Mouse (Mus musculus) small intestine, adult 2 months (tissue): ENCODE measurements around the gene Dot1l. TPM values are rescaled to one million over a fixed set of nuclear protein-coding genes. Genes with fewer than 3 reads are reported as not detected.
A peak's percentile ranks its signal among the peaks of the same experiment; 100 is the strongest.

Experiments used
- H3K27ac ChIP-seq: fragments of 200-500 bp; 2 replicates; pipeline ENCODE4 v1.5.1; 2012; ENCODE audit warnings: low read depth, low read length, control low read depth, inconsistent platforms; ENCODE audit not compliant: insufficient read depth
- H3K27me3 ChIP-seq: fragments of 200-500 bp; 2 replicates; pipeline ENCODE4 v1.6.1; 2012; ENCODE audit warnings: mild to moderate bottlenecking, moderate library complexity, low read length, inconsistent platforms; ENCODE audit not compliant: control insufficient read depth, insufficient read depth
- H3K36me3 ChIP-seq: fragments of 200-500 bp; 2 replicates; pipeline ENCODE4 v1.6.1; 2012; ENCODE audit warnings: mild to moderate bottlenecking, low read length, control low read depth, inconsistent platforms; ENCODE audit not compliant: control insufficient read depth, insufficient read depth
- H3K4me1 ChIP-seq: fragments of 200-500 bp; 2 replicates; pipeline ENCODE4 v1.6.1; 2012; ENCODE audit warnings: low read length, inconsistent platforms, mixed read lengths; ENCODE audit not compliant: control insufficient read depth, insufficient read depth, insufficient read length
- H3K4me3 ChIP-seq: fragments of 200-500 bp; 2 replicates; pipeline ENCODE4 v1.5.1; 2012; ENCODE audit warnings: low read depth, mild to moderate bottlenecking, control low read depth, inconsistent platforms, low read length, moderate library complexity
- CTCF ChIP-seq: fragments of 200-500 bp; IDR thresholded peaks from 2 replicates; pipeline ENCODE4 v1.5.1; 2012; ENCODE audit warnings: low read depth, mild to moderate bottlenecking, control low read depth, inconsistent platforms, low read length, moderate library complexity, mixed read lengths; ENCODE audit not compliant: insufficient replicate concordance, insufficient read length; ENCODE audit errors: extremely low read depth
- POLR2A ChIP-seq: fragments of 200-500 bp; IDR thresholded peaks from 2 replicates; pipeline ENCODE4 v1.6.1; 2012; ENCODE audit warnings: low read depth, mild to moderate bottlenecking, control low read depth, inconsistent platforms, low read length, moderate library complexity
- WGBS: fragments of 180-500 bp; shearing (Covaris S2); methylation state at CpG from one replicate; pipeline ENCODE4 v1.1.7; 2018; 5-methylcytosine and 5-hydroxymethylcytosine counted together
- polyA plus RNA-seq: library from polyadenylated mRNA; depleted of rRNA; stranded (reverse); fragments of >200 nt; gene quantifications from 2 replicates; pipeline ENCODE4 v1.2.3, GENCODE M21; 2012

Gene Dot1l
- polyA plus RNA-seq, 1 experiment = 83.7 TPM

GRCm38 (mm10) chr10:80799070-80799566 is 44.1 kb downstream of the Dot1l start:
- 1% methylated on average over 18 of the region's 18 CpGs for WGBS
- H3K27ac ChIP-seq = peak overlapping the region; percentile 66

GRCm38 (mm10) chr10:80802204-80802912 is 47.4 kb downstream of the Dot1l start:
- Histone ChIP-seq H3K36me3 (peaks cover 37% of the 10 kb centered on the region), H3K27ac (no peak overlapping the region)
- WGBS = 90% methylated on average over 10 of the region's 10 CpGs

More at GRCm38 (mm10) chr10:80799070-80799566, 44.1 kb downstream of the Dot1l start:
- H3K27me3 ChIP-seq = no peaks in the 10 kb centered on the region
- TF ChIP-seq POLR2A (no peak), CTCF (no peak)
- peaks cover 42% of the 10 kb centered on the region for H3K36me3 ChIP-seq
- peaks cover 7% of the 10 kb centered on the region for H3K4me1 ChIP-seq
- H3K4me3 ChIP-seq = peak overlapping the region; percentile 81

DNA sequence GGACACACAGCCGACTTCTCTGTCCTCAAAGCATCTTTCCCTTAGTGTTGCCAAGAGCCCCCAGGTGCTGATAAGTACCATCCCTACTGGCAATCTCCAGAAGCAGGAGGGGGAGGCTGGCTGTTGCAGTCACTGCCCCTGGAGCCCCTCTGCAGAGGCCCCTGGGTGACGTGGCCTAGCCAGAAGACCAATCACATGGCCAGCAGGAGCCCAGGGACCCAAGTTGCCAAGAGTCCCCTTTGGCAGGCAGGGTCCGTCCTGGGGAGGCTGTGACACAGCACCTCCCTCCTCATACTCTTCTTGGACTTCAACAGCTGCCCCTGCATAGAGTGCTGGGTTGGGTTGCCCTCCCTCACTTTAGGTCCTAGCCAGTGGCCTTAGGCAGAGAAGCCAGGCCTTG is 48.0 kb downstream of the Dot1l start:
- Histone ChIP-seq H3K4me1 (peaks cover 18% of the 10 kb centered on the region), H3K27me3 (no peaks in the 10 kb centered on the region; the same call in 1 of the 2 replicates), H3K36me3 (peaks cover 37% of the 10 kb centered on the region), H3K27ac (no peak overlapping the region), H3K4me3 (no peak overlapping the region)
- WGBS = 85% methylated on average over 3 of the region's 3 CpGs
- TF ChIP-seq POLR2A = peak; percentile 17; the same call in 1 of the 2 replicates
- TF ChIP-seq CTCF = no peak

More at GRCm38 (mm10) chr10:80802204-80802912, 47.4 kb downstream of the Dot1l start:
- H3K27me3 ChIP-seq = no peaks in the 10 kb centered on the region; the same call in 1 of the 2 replicates
- no peak overlapping the region for H3K4me3 ChIP-seq
- TF ChIP-seq POLR2A = no peak
- no peak for TF ChIP-seq CTCF
- H3K4me1 ChIP-seq = peaks cover 17% of the 10 kb centered on the region

DNA sequence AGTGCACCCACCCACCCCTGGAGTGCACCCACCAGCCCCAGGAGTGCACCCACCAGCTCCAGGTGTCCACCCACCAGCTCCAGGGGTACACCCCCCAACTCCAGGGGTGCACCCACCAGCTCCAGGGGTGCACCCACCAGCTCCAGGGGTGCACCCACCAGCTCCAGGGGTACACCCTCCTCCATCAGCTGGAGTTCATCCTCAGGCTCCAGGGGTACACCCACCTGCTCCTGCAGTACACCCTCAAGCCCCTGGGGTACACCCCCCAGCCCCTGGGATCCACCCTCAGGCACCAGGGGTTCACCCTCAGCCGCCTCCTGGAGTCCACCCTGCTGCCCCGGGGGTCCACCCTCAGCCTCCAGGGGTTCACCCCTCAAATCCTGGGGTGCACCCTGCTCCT is 49.3 kb downstream of the Dot1l start:
- H3K36me3 ChIP-seq = peaks cover 37% of the 10 kb centered on the region
- 87% methylated on average over 2 of the region's 2 CpGs for WGBS
- H3K4me3 ChIP-seq = no peak overlapping the region
- H3K4me1 ChIP-seq = peaks cover 19% of the 10 kb centered on the region
- no peak overlapping the region for H3K27ac ChIP-seq
- TF ChIP-seq CTCF (no peak), POLR2A (no peak)
- H3K27me3 ChIP-seq = peaks cover 9% of the 10 kb centered on the region

DNA sequence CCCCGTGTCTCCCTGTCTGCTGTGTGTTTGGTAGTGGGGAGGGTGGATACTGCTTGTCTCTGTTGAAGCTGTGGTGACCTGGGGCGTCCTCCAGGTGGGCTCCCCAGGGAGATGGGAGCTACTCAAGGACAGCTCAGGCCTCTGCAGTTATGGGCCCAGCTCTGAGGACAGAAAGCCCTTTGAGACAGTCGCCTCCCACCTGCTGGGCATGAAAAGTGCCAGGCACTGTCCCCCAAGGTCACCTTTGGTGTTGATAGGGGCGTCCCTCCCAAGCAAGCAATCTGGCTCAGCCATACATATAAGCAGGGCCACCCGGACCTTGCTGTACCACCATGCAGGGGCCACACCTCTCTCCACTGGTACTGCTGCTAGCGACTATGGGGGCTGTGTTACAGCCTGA is 49.9 kb downstream of the Dot1l start, which contains the start of gene Amh:
Gene Amh, plus strand, starts transcription at position 328 of the 400 bp plus-strand sequence.
- Histone ChIP-seq H3K27ac (no peak within 1 kb of the TSS), H3K36me3 (peaks cover 37% of the 10 kb centered on the region), H3K27me3 (peaks cover 11% of the 10 kb centered on the region), H3K4me1 (peaks cover 15% of the 10 kb centered on the region), H3K4me3 (no peak within 1 kb of the TSS)
- no peak for TF ChIP-seq POLR2A
- no peak for TF ChIP-seq CTCF
- WGBS = 71% methylated on average over 6 of the region's 6 CpGs

GRCm38 (mm10) chr10:80805322-80805721 is 50.3 kb downstream of the Dot1l start:
- peaks cover 37% of the 10 kb centered on the region for H3K36me3 ChIP-seq
- no peak overlapping the region for H3K4me3 ChIP-seq
- TF ChIP-seq CTCF (no peak), POLR2A (no peak)
- WGBS = 97% methylated on average over 5 of the region's 5 CpGs
- peaks cover 15% of the 10 kb centered on the region for H3K4me1 ChIP-seq
- H3K27me3 ChIP-seq = peaks cover 15% of the 10 kb centered on the region
- H3K27ac ChIP-seq = no peak overlapping the region

DNA sequence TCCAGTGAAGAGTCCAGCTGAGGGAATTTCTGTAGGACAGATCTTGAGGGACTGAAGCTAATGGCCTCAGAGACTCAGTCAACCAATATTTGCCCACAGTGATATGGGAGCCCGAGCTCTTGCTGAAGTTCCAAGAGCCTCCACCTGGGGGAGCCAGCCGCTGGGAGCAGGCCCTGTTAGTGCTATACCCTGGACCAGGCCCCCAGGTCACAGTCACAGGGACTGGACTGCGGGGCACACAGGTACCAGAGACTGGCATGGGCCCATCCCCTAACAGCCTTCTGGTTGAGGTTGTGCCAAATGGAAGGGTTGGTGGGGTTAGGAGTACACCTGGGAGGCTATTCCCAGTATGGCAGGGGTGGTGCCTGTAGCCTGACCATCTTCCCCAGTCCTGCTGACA is 50.9 kb downstream of the Dot1l start:
- 17% methylated on average over 3 of the region's 3 CpGs for WGBS
- no peak overlapping the region for H3K4me3 ChIP-seq
- H3K27ac ChIP-seq = no peak overlapping the region
- H3K36me3 ChIP-seq = peaks cover 37% of the 10 kb centered on the region
- TF ChIP-seq CTCF (peak; percentile 70; the same call in 1 of the 2 replicates), POLR2A (no peak)
- peaks cover 15% of the 10 kb centered on the region for H3K4me1 ChIP-seq
- peaks cover 16% of the 10 kb centered on the region for H3K27me3 ChIP-seq
